ENCODE assay signal across 22 mouse cellular contexts in the genomic region with DNA sequence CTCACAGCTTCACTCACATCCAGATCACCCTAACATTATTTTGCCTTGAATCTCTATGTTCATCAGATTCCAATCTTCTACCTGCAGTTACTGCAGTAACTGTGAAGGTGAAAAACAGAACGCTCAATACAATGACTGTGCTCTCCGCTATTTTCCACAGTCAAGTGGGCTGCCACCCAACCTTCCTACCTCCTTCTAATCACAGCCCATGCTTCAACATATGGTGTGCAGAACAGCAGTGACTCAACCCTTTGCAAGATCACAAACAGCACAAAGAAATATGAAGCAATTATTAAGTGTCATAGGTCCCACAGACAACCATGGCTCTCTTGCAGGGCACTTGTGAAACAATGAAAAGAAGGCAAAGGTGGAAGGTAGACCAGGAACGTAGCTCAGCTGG. TPM values are rescaled to one million over a fixed set of nuclear protein-coding genes. Genes with fewer than 3 reads are reported as not detected.
DNase-seq lines count a peak whose midpoint lies in the region; ATAC-seq and TF ChIP-seq lines count a peak whose summit lies in the region.
"Had no signal": no experiment of that assay in that cellular context is flagged by ENCODE, and none has a peak within 500 bp of the region (broad histone marks: within the 10 kb centered on the region; RNA-seq: fewer than 3 reads in every experiment).

No protein-coding gene starts in this region.

- peak overlapping the region; percentile 76 for H3K27ac ChIP-seq in layer of hippocampus, adult 2 months
- H3K27ac ChIP-seq: embryonic facial prominence, embryonic 10.5 days; heart, adult 2 months; heart, embryonic 15.5 days; hindbrain, embryonic 10.5 days; hindbrain, embryonic 14.5 days had no signal

- intact Hi-C loops in heart, postnatal 25 days (cut with DNase I), result no loop called here

- peak; percentile 45; the same call in 1 of the 2 replicates for ATAC-seq in frontal cortex, adult (ENCODE audit: low TSS enrichment)
- ATAC-seq: CD4-positive, CD25-positive, alpha-beta regulatory T cell, adult 4 months; forebrain, embryonic 14.5 days had no signal

- H3K4me3 ChIP-seq in layer of hippocampus, adult 2 months, result no peak overlapping the region
- H3K4me3 ChIP-seq: embryonic facial prominence, embryonic 10.5 days; heart, adult 2 months; heart, embryonic 15.5 days; hindbrain, embryonic 10.5 days had no signal

- TF ChIP-seq CTCF in layer of hippocampus, adult 2 months (conservative IDR thresholded peaks at IDR 0.05), result no peak

- no peak for DNase-seq in frontal cortex, postnatal 25 days (ENCODE audit: low spot score in 2 of 2)
- peak; percentile 41 for DNase-seq in right cerebral cortex, adult 18-20 months
- no peak for DNase-seq in right cerebral cortex, postnatal 14 days
- DNase-seq in layer of hippocampus, adult 2 months (ENCODE audit: low spot score in 2 of 2), result peak; percentile 24 to 55
- peak; percentile 22 to 31 for DNase-seq in layer of hippocampus, postnatal 36 days
- DNase-seq in heart, postnatal 25 days (ENCODE audit: low spot score), result no peak
- no peak for DNase-seq in embryo, embryonic 10.5 days (ENCODE audit: low spot score)
- DNase-seq: adrenal gland, postnatal 10 days; B cell, adult 2 months; cerebellum, adult 11-12 months; cerebellum, adult 9-10 months; cerebellum, postnatal 25 days; gastrocnemius, postnatal 10 days; heart, adult 2 months; heart, postnatal 14 days had no signal

RNA-seq across cellular contexts. Expression of a gene that starts 33.9 kb away (rescaled TPM):
- total RNA-seq in layer of hippocampus, adult 2 months (2021), result 1,000 to 10,000 TPM; 1,742 to 1,751 TPM
- total RNA-seq in layer of hippocampus, postnatal 36 days (2021), result 1,000 to 10,000 TPM; 1,726 to 1,746 TPM
- 10 to 100 TPM; 38.3 to 46.0 TPM for total RNA-seq in heart, postnatal 25 days (2021)

Comparison
In these comparisons a context has a peak if more than half of its experiments do, and no peak if none do; other contexts are left out.
1. DNase-seq: peak in right cerebral cortex, adult 18-20 months (single experiment), layer of hippocampus, adult 2 months (2 of 2) and layer of hippocampus, postnatal 36 days (2 of 2); none in frontal cortex, postnatal 25 days (0 of 2), right cerebral cortex, postnatal 14 days (single experiment), heart, postnatal 25 days (single experiment) and embryo, embryonic 10.5 days (single experiment).
2. RNA of a gene that starts 33.9 kb away (total RNA-seq): 1,742 to 1,751 TPM in layer of hippocampus, adult 2 months and 1,726 to 1,746 TPM in layer of hippocampus, postnatal 36 days; 38.3 to 46.0 TPM in heart, postnatal 25 days; every median in the first group is over 10 times any median in the second.